Mouse (Mus musculus) G1E (cell line): Measurements from ENCODE around the gene Cox6b2. TPM values are rescaled to one million over a fixed set of nuclear protein-coding genes. Genes with fewer than 3 reads are reported as not detected.

Experiments used
- ATAC-seq: 2 replicates; pipeline ENCODE4 v1.8.0; 2016; ENCODE audit warnings: mild to moderate bottlenecking; ENCODE audit not compliant: insufficient number of reproducible peaks, poor library complexity, low FRiP score, severe bottlenecking; ENCODE audit errors: extremely low read depth
- DNase-seq: peaks from one replicate; pipeline ENCODE4 v3.0.0; 2012; ENCODE audit warnings: low spot score
- H3K27me3 ChIP-seq: 2 replicates; pipeline ENCODE4 v1.6.1; 2012; ENCODE audit warnings: mild to moderate bottlenecking, low read length, inconsistent platforms; ENCODE audit not compliant: insufficient read depth
- H3K36me3 ChIP-seq: replicated peaks from 2 replicates; pipeline ENCODE3; 2012; ENCODE audit warnings: mild to moderate bottlenecking, inconsistent platforms
- H3K4me1 ChIP-seq: 2 replicates; pipeline ENCODE4 v1.6.1; 2012; ENCODE audit warnings: low read depth, low read length, inconsistent platforms, mixed read lengths; ENCODE audit not compliant: insufficient read depth
- H3K4me3 ChIP-seq: 2 replicates; pipeline ENCODE4 v1.5.1; 2012; ENCODE audit warnings: low read depth, mild to moderate bottlenecking, inconsistent platforms, low read length, moderate library complexity, mixed read lengths
- H3K9me3 ChIP-seq: replicated peaks from 2 replicates; pipeline ENCODE4 v1.6.1; 2012; ENCODE audit warnings: inconsistent platforms
- CTCF ChIP-seq: IDR thresholded peaks from 2 replicates; pipeline ENCODE4 v1.5.1; 2012; ENCODE audit warnings: low read depth, low read length, inconsistent platforms, mixed read lengths
- GATA1 ChIP-seq: IDR thresholded peaks from 2 replicates; pipeline ENCODE4 v1.6.1; 2012; ENCODE audit warnings: borderline replicate concordance, low read length, inconsistent platforms, mixed read lengths
- GATA2 ChIP-seq: IDR thresholded peaks from 2 replicates; pipeline ENCODE4 v1.6.1; 2012; ENCODE audit warnings: low read depth, low read length, inconsistent platforms, borderline replicate concordance
- POLR2AphosphoS5 ChIP-seq: IDR thresholded peaks from 2 replicates; pipeline ENCODE4 v1.6.1; 2012; ENCODE audit warnings: low read depth, low read length, inconsistent platforms; ENCODE audit not compliant: insufficient replicate concordance
- TAL1 ChIP-seq: conservative IDR thresholded peaks from 2 replicates; pipeline ENCODE4 v1.6.1; 2012; ENCODE audit warnings: low read depth, low read length, inconsistent platforms, mixed read lengths
- polyA plus RNA-seq: library from polyadenylated mRNA; stranded (reverse); fragments of >175 nt; gene quantifications from 2 replicates; pipeline ENCODE4 v1.2.3, GENCODE M21; 2012
- total RNA-seq, 2 experiments: library from RNA; stranded (forward) in 1 of 2; stranded (reverse) in 1 of 2; fragments of 200-1000 nt in 1 of 2; fragments of >200 nt in 1 of 2; fragmentation: Nextera tagmentation in 1 of 2; gene quantifications; 2 replicates each; pipeline ENCODE4 v1.2.3; 2014 to 2017

Cox6b2 gene
- total and polyA plus RNA-seq, 3 experiments, result 1.0 to 7.8 (median 4.2) TPM

- H3K27me3 ChIP-seq, result no peaks in the 10 kb centered on the region
- ATAC-seq, result peak; percentile 68
- peak; percentile 83 for DNase-seq
- H3K36me3 ChIP-seq, result peaks cover 46% of the 10 kb centered on the region
- TF ChIP-seq CTCF, result no peak
- TF ChIP-seq POLR2AphosphoS5, result peak; percentile 93
- H3K9me3 ChIP-seq, result no peaks in the 10 kb centered on the region
- peak within 1 kb of the TSS; percentile 84 for H3K4me3 ChIP-seq
- peaks cover 52% of the 10 kb centered on the region for H3K4me1 ChIP-seq
Observed at GRCm38 (mm10) chr7:4792278-4793212, 39.7 kb upstream of the Cox6b2 start, which contains the start of gene Rpl28. Gene Rpl28, plus strand, starts transcription at chr7:4792874.

- H3K27me3 ChIP-seq, result no peaks in the 10 kb centered on the region
- DNase-seq, result peak; percentile 57
- peaks cover 60% of the 10 kb centered on the region for H3K4me1 ChIP-seq
- peaks cover 46% of the 10 kb centered on the region for H3K36me3 ChIP-seq
- H3K9me3 ChIP-seq, result no peaks in the 10 kb centered on the region
- H3K4me3 ChIP-seq, result peak within 1 kb of the TSS; percentile 83
- no peak for TF ChIP-seq GATA2
- no peak for TF ChIP-seq GATA1
- no peak for TF ChIP-seq POLR2AphosphoS5
- no peak for TF ChIP-seq TAL1
- TF ChIP-seq CTCF, result no peak
- no peak for ATAC-seq
Observed at GRCm38 (mm10) chr7:4789436-4789935, 36.6 kb upstream of the Cox6b2 start, which contains the start of gene Tmem238. Gene Tmem238, minus strand, starts transcription at chr7:4789656.

- DNase-seq, result peak; percentile 78
- peak overlapping the region; percentile 83 for H3K4me3 ChIP-seq
- H3K9me3 ChIP-seq, result no peaks in the 10 kb centered on the region
- ATAC-seq, result peak; percentile 30; the same call in 1 of the 2 replicates
- H3K4me1 ChIP-seq, result peaks cover 60% of the 10 kb centered on the region
- TF ChIP-seq POLR2AphosphoS5, result 0 out of 2 replicates have a peak, but pooled peaks have one; percentile 30
- no peak for TF ChIP-seq TAL1
- no peaks in the 10 kb centered on the region for H3K27me3 ChIP-seq
- peaks cover 46% of the 10 kb centered on the region for H3K36me3 ChIP-seq
Observed at GRCm38 (mm10) chr7:4788499-4789435, 35.9 kb upstream of the Cox6b2 start.

GRCm38 (mm10) chr7:4783667-4784268, 30.9 kb upstream of the Cox6b2 start:
- Histone ChIP-seq H3K27me3 (0 out of 2 replicates have a peak, but pooled peaks cover under 1% of the 10 kb centered on the region), H3K4me3 (peak overlapping the region; percentile 37; the same call in 1 of the 2 replicates), H3K4me1 (peaks cover 90% of the 10 kb centered on the region), H3K9me3 (no peaks in the 10 kb centered on the region), H3K36me3 (peaks cover 48% of the 10 kb centered on the region)
- ATAC-seq, result peak; percentile 70
- TF ChIP-seq TAL1 (peak; percentile 64; the same call in 1 of the 2 replicates), POLR2AphosphoS5 (no peak), GATA2 (no peak), CTCF (no peak)
- DNase-seq, result peak; percentile 74

GRCm38 (mm10) chr7:4782759-4783158, 29.9 kb upstream of the Cox6b2 start, which contains the start of the genes Il11 and Tmem190:
Gene Il11, minus strand, starts transcription at chr7:4782859.
Gene Tmem190, plus strand, starts transcription at chr7:4782937.
- TF ChIP-seq GATA1, result no peak
- no peak for TF ChIP-seq POLR2AphosphoS5
- no peak for TF ChIP-seq CTCF
- TF ChIP-seq TAL1, result no peak
- no peak for TF ChIP-seq GATA2
- peaks cover 47% of the 10 kb centered on the region for H3K36me3 ChIP-seq
- H3K4me1 ChIP-seq, result peaks cover 89% of the 10 kb centered on the region
- peaks cover 8% of the 10 kb centered on the region for H3K27me3 ChIP-seq
- ATAC-seq (no peak), DNase-seq (no peak)
- H3K4me3 ChIP-seq, result peak within 1 kb of the TSS; percentile 37; the same call in 1 of the 2 replicates
- no peaks in the 10 kb centered on the region for H3K9me3 ChIP-seq
